Mouse (Mus musculus) CH12.LX (cell line): ENCODE results near the gene Cep89. TPM values are rescaled to one million over a fixed set of nuclear protein-coding genes. Genes with fewer than 3 reads are reported as not detected.
A peak's percentile ranks its signal among the peaks of the same experiment; 100 is the strongest.

Experiments
- DNase-seq: peaks from one replicate; pipeline ENCODE4 v3.0.0-alpha.2; 2013; ENCODE audit errors: extremely low read depth
- H3K27ac ChIP-seq: 2 replicates; pipeline ENCODE4 v1.5.1; 2012; ENCODE audit warnings: low read depth, mild to moderate bottlenecking, control low read depth, moderate library complexity; ENCODE audit not compliant: insufficient read depth
- H3K27me3 ChIP-seq: replicated peaks from 2 replicates; pipeline ENCODE3; 2012; ENCODE audit warnings: inconsistent platforms
- H3K36me3 ChIP-seq, 2 experiments: replicated peaks in 1 of 2; 2 replicates each; pipeline versions ENCODE3 to v1.6.1; 2012; ENCODE audit warnings: inconsistent platforms in 1 of 2, low read length in 1 of 2, mild to moderate bottlenecking in 1 of 2, mixed read lengths in 1 of 2, moderate library complexity in 1 of 2; ENCODE audit not compliant: control insufficient read depth in 1 of 2, insufficient read depth in 1 of 2
- H3K4me1 ChIP-seq, 2 experiments: 2 replicates each; pipeline ENCODE4 v1.6.1; 2012; ENCODE audit warnings: inconsistent platforms in 1 of 2, moderate library complexity in 1 of 2; ENCODE audit not compliant: insufficient read depth in 2 of 2, control insufficient read depth in 1 of 2
- H3K4me2 ChIP-seq: 2 replicates; pipeline ENCODE4 v1.6.1; 2012; ENCODE audit warnings: low read depth, mild to moderate bottlenecking, control low read depth; ENCODE audit not compliant: poor library complexity, insufficient read depth, severe bottlenecking
- H3K4me3 ChIP-seq, 3 experiments: fragments of 150-350 bp in 1 of 3; sonication (generic) in 1 of 3; replicated peaks in 1 of 3; 2 replicates each; pipeline versions ENCODE3 to v1.5.1; 2011 to 2012; ENCODE audit warnings: low read depth in 2 of 3, low read length in 2 of 3, mild to moderate bottlenecking in 2 of 3, moderate library complexity in 2 of 3, control low read depth in 1 of 3, improper control_type of control experiment in 1 of 3, inconsistent platforms in 1 of 3, mixed read lengths in 1 of 3; ENCODE audit not compliant: poor library complexity in 1 of 3
- H3K79me2 ChIP-seq: replicated peaks from 2 replicates; pipeline ENCODE4 v1.6.1; 2012; ENCODE audit warnings: mild to moderate bottlenecking, moderate library complexity; ENCODE audit not compliant: control insufficient read depth, poor library complexity, insufficient read depth, severe bottlenecking; ENCODE audit errors: extremely low read depth
- H3K9ac ChIP-seq: 2 replicates; pipeline ENCODE4 v1.6.1; 2012; ENCODE audit warnings: low read depth, mild to moderate bottlenecking, control low read depth, moderate library complexity; ENCODE audit not compliant: insufficient read depth
- H3K9me3 ChIP-seq: replicated peaks from 2 replicates; pipeline ENCODE3; 2012; ENCODE audit warnings: low read length, inconsistent platforms, mixed read lengths
- BHLHE40 ChIP-seq: IDR thresholded peaks from 2 replicates; pipeline ENCODE4 v1.6.1; 2011; ENCODE audit warnings: mild to moderate bottlenecking, low read depth, low read length, improper control_type of control experiment
- CHD2 ChIP-seq: IDR thresholded peaks from 2 replicates; pipeline ENCODE4 v1.6.1; 2011; ENCODE audit warnings: low read length, improper control_type of control experiment
- CTCF ChIP-seq, 2 experiments: IDR thresholded peaks in 1 of 2; conservative IDR thresholded peaks in 1 of 2; 2 replicates each; pipeline ENCODE4 v1.5.1; 2011 to 2012; ENCODE audit warnings: low read depth in 2 of 2, low read length in 2 of 2, improper control_type of control experiment in 1 of 2, inconsistent platforms in 1 of 2, mild to moderate bottlenecking in 1 of 2, moderate library complexity in 1 of 2
- E2F4 ChIP-seq: IDR thresholded peaks from 2 replicates; pipeline ENCODE4 v1.6.1; 2011; ENCODE audit warnings: low read depth, low read length, improper control_type of control experiment; ENCODE audit not compliant: insufficient replicate concordance
- ETS1 ChIP-seq: conservative IDR thresholded peaks from 2 replicates; pipeline ENCODE4 v1.6.1; 2012; ENCODE audit warnings: low read depth, mild to moderate bottlenecking, inconsistent platforms, low read length, improper control_type of control experiment, moderate library complexity
- GABPA ChIP-seq: IDR thresholded peaks from 2 replicates; pipeline ENCODE4 v1.6.1; 2012; ENCODE audit warnings: low read depth, low read length, improper control_type of control experiment, inconsistent platforms; ENCODE audit not compliant: insufficient replicate concordance
- HCFC1 ChIP-seq: IDR thresholded peaks from 2 replicates; pipeline ENCODE4 v1.6.1; 2012; ENCODE audit warnings: low read depth, mild to moderate bottlenecking, inconsistent platforms, low read length, improper control_type of control experiment
- JUN ChIP-seq: IDR thresholded peaks from 2 replicates; pipeline ENCODE4 v1.6.1; 2011; ENCODE audit warnings: low read depth, mild to moderate bottlenecking, low read length, improper control_type of control experiment, moderate library complexity; ENCODE audit not compliant: insufficient read depth
- KAT2A ChIP-seq: IDR thresholded peaks from 2 replicates; pipeline ENCODE4 v1.6.1; 2012; ENCODE audit warnings: low read length, improper control_type of control experiment, inconsistent platforms; ENCODE audit not compliant: insufficient replicate concordance
- MAFK ChIP-seq: IDR thresholded peaks from 2 replicates; pipeline ENCODE4 v1.6.1; 2011; ENCODE audit warnings: low read length, improper control_type of control experiment; ENCODE audit not compliant: insufficient replicate concordance
- MAZ ChIP-seq: IDR thresholded peaks from 2 replicates; pipeline ENCODE4 v1.6.1; 2012; ENCODE audit warnings: low read depth, mild to moderate bottlenecking, inconsistent platforms, low read length, improper control_type of control experiment, moderate library complexity
- MXI1 ChIP-seq: IDR thresholded peaks from 2 replicates; pipeline ENCODE4 v1.6.1; 2011; ENCODE audit warnings: mild to moderate bottlenecking, low read depth, low read length, improper control_type of control experiment
- NELFE ChIP-seq: IDR thresholded peaks from 2 replicates; pipeline ENCODE4 v1.6.1; 2011; ENCODE audit warnings: low read depth, low read length, improper control_type of control experiment
- POLR2A ChIP-seq: IDR thresholded peaks from 2 replicates; pipeline ENCODE4 v1.6.1; 2011; ENCODE audit warnings: low read depth, mild to moderate bottlenecking, improper control_type of control experiment, low read length
- POLR2AphosphoS2 ChIP-seq: IDR thresholded peaks from 2 replicates; pipeline ENCODE4 v1.6.1; 2011; ENCODE audit warnings: low read depth, low read length, improper control_type of control experiment
- SIN3A ChIP-seq: IDR thresholded peaks from 2 replicates; pipeline ENCODE4 v1.6.1; 2012; ENCODE audit warnings: low read length, improper control_type of control experiment, inconsistent platforms
- TCF12 ChIP-seq: IDR thresholded peaks from 2 replicates; pipeline ENCODE4 v1.6.1; 2014; ENCODE audit warnings: low read depth, mild to moderate bottlenecking, inconsistent platforms, low read length, improper control_type of control experiment
- USF1 ChIP-seq: IDR thresholded peaks from 2 replicates; pipeline ENCODE4 v1.6.1; 2014; ENCODE audit warnings: low read depth, mild to moderate bottlenecking, inconsistent platforms, low read length, improper control_type of control experiment
- USF2 ChIP-seq: conservative IDR thresholded peaks from 2 replicates; pipeline ENCODE4 v1.6.1; 2011; ENCODE audit warnings: low read depth, low read length, improper control_type of control experiment
- ZC3H11A ChIP-seq: IDR thresholded peaks from 2 replicates; pipeline ENCODE4 v1.6.1; 2012; ENCODE audit warnings: low read depth, mild to moderate bottlenecking, inconsistent platforms, low read length, improper control_type of control experiment
- ZKSCAN1 ChIP-seq: IDR thresholded peaks from 2 replicates; pipeline ENCODE4 v1.6.1; 2012; ENCODE audit warnings: low read depth, inconsistent platforms, low read length, improper control_type of control experiment, borderline replicate concordance
- dilution Hi-C: fragments of 300-500 bp; cut with MboI; formaldehyde crosslinking; loops from 2 replicates; pipeline ENCODE4 v1.14.3; 2020; ENCODE audit warnings: low sequenced_read_pairs; ENCODE audit not compliant: extremely low pct_unique_long_range_greater_than_20kb, extremely low pct_ligation_motif_present
- in situ Hi-C: fragments of 300-500 bp; cut with MboI; formaldehyde crosslinking; loops from 3 replicates; pipeline ENCODE4 v1.14.3; 2019; ENCODE audit warnings: low sequenced_read_pairs, low pct_ligation_motif_present, low pct_unique_long_range_greater_than_20kb, mixed read lengths
- polyA plus RNA-seq: library from polyadenylated mRNA; unstranded; fragments of >175 nt; gene quantifications from 2 replicates; pipeline ENCODE4 v1.2.1, GENCODE M21; 2012; ENCODE audit warnings: low read depth; ENCODE audit not compliant: insufficient read length
- total RNA-seq, 2 experiments: library from RNA; depleted of rRNA; stranded (reverse); fragments of 300-350 nt in 1 of 2; fragments of >200 nt in 1 of 2; gene quantifications; 2 replicates each; pipeline ENCODE4 v1.2.3; 2012 to 2014

Cep89 gene
- total and polyA plus RNA-seq, 3 experiments: 5.2 to 25.4 (median 12.6) TPM

DNA sequence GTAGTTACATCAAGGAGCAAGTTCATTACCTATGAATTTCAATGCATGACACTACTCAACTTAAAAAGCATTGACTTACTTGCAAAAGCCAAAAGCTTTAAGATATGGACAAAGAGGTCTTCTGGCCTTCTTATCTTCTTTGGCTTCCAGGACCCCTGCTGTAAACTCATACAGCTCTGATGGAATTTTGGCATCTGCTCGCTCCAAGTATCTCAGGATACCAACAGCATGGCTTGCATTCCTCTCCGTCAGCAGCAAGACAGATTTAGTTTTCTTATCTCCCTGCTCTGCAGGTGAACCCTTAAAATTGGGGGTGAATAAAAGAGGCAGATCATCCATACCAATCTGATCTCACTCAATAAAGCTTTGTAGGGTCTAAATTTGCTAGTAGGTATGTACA is 88.3 kb downstream of the Cep89 start:
- H3K27me3 ChIP-seq: no peaks in the 10 kb centered on the region
- H3K4me2 ChIP-seq: no peak overlapping the region
- H3K79me2 ChIP-seq: no peaks in the 10 kb centered on the region
- in situ Hi-C loops (no loop called here), dilution Hi-C loops (no loop called here)
- no peak overlapping the region for H3K4me3 ChIP-seq
- H3K27ac ChIP-seq: no peak overlapping the region
- DNase-seq: no peak
- H3K9ac ChIP-seq: no peak overlapping the region
- H3K36me3 ChIP-seq: no peaks in the 10 kb centered on the region
- H3K4me1 ChIP-seq: peaks cover 0 to 2% of the 10 kb centered on the region in 2 experiments; a peak in 1 of 4 replicates
- H3K9me3 ChIP-seq: no peaks in the 10 kb centered on the region
- no peak for TF ChIP-seq MXI1
- no peak for TF ChIP-seq USF1
- TF ChIP-seq MAFK: no peak
- no peak for TF ChIP-seq USF2
- TF ChIP-seq ETS1: no peak
- TF ChIP-seq SIN3A: no peak
- no peak for TF ChIP-seq E2F4
- no peak for TF ChIP-seq POLR2A
- TF ChIP-seq ZKSCAN1: no peak
- no peak for TF ChIP-seq HCFC1
- no peak for TF ChIP-seq ZC3H11A
- no peak for TF ChIP-seq CHD2
- TF ChIP-seq TCF12: no peak
- no peak for TF ChIP-seq CTCF (conservative IDR thresholded peaks at IDR 0.05 in 1 of 2, IDR thresholded peaks at IDR 0.05 in 1 of 2; ENCODE audit: low read depth in 2 of 2, low read length in 2 of 2)
- no peak for TF ChIP-seq BHLHE40
- TF ChIP-seq MAZ: no peak
- TF ChIP-seq NELFE: no peak
- TF ChIP-seq GABPA: no peak
- no peak for TF ChIP-seq JUN
- TF ChIP-seq POLR2AphosphoS2: no peak

DNA sequence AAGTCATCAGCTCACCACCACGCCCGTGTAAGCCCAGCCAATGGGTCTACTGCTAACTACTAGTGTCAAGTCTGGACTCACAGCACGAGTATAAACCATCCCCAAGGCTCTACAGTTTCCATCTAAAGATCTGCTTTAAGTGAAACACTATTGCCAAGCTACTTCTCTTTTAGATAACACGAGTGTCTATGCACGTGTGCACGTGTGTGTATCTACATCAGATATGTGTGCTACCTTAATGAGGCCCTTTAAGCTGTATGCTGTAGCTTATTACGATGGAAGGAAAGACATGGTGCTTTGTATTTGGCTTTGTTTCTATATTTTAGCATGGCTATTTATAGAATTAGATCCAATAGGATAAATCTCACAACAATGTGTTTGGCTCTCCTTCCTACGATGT is 89.7 kb downstream of the Cep89 start:
- in situ Hi-C loops (no loop called here), dilution Hi-C loops (no loop called here)
- Histone ChIP-seq H3K4me3 (no peak overlapping the region), H3K27ac (no peak overlapping the region), H3K9me3 (no peaks in the 10 kb centered on the region), H3K79me2 (no peaks in the 10 kb centered on the region), H3K27me3 (no peaks in the 10 kb centered on the region), H3K36me3 (no peaks in the 10 kb centered on the region), H3K4me1 (peaks cover 0 to 2% of the 10 kb centered on the region in 2 experiments; a peak in 1 of 4 replicates), H3K4me2 (0 out of 2 replicates have a peak overlapping the region, but pooled peaks have one; percentile 1), H3K9ac (no peak overlapping the region)
- no peak for DNase-seq
- TF ChIP-seq TCF12 (no peak), BHLHE40 (peak; percentile 34; the same call in 1 of the 2 replicates), KAT2A (no peak)

Other genes starting within 250 kb of the Cep89 start
- gene Slc7a10, start 210.7 kb upstream of the Cep89 start, total RNA-seq (2012; rRNA removed): not detected in 2 replicates
- gene Slc7a10, start 210.7 kb upstream of the Cep89 start, total RNA-seq (2014; rRNA removed): not detected in 2 replicates
- not detected in 2 replicates for gene Slc7a10, start 210.7 kb upstream of the Cep89 start, polyA plus RNA-seq
- gene Lrp3, start 181.5 kb upstream of the Cep89 start, total RNA-seq (2012; rRNA removed): not detected in 2 replicates
- gene Lrp3, start 181.5 kb upstream of the Cep89 start, total RNA-seq (2014; rRNA removed): not detected in 2 replicates
- gene Lrp3, start 181.5 kb upstream of the Cep89 start, polyA plus RNA-seq: not detected in 2 replicates
- 6.9 and 7.9 TPM in 2 replicates for gene Gpatch1, start 78.6 kb upstream of the Cep89 start, total RNA-seq (2012; rRNA removed)
- 4.2 and 4.3 TPM in 2 replicates for gene Gpatch1, start 78.6 kb upstream of the Cep89 start, total RNA-seq (2014; rRNA removed)
- 13.8 and 14.2 TPM in 2 replicates for gene Gpatch1, start 78.6 kb upstream of the Cep89 start, polyA plus RNA-seq
- 0.13 and 0.25 TPM in 2 replicates for gene Rhpn2, start 62.9 kb upstream of the Cep89 start, total RNA-seq (2012; rRNA removed)
- 0.14 and 0.17 TPM in 2 replicates for gene Rhpn2, start 62.9 kb upstream of the Cep89 start, total RNA-seq (2014; rRNA removed)
- gene Rhpn2, start 62.9 kb upstream of the Cep89 start, polyA plus RNA-seq: 0.34 and 0.63 TPM in 2 replicates
- 17.6 and 24.1 TPM in 2 replicates for gene Faap24, start 199 bp upstream of the Cep89 start, total RNA-seq (2012; rRNA removed)
- 20.2 and 23.1 TPM in 2 replicates for gene Faap24, start 199 bp upstream of the Cep89 start, total RNA-seq (2014; rRNA removed)
- gene Faap24, start 199 bp upstream of the Cep89 start, polyA plus RNA-seq: 50.7 and 55.1 TPM in 2 replicates
- not detected in 2 replicates for gene Slc7a9, start 51.8 kb downstream of the Cep89 start, total RNA-seq (2012; rRNA removed)
- not detected in 2 replicates for gene Slc7a9, start 51.8 kb downstream of the Cep89 start, total RNA-seq (2014; rRNA removed)
- gene Slc7a9, start 51.8 kb downstream of the Cep89 start, polyA plus RNA-seq: not detected in 2 replicates
- 0.08 TPM in 1 of 2 replicates, not detected in the other for gene Tdrd12, start 140.7 kb downstream of the Cep89 start, total RNA-seq (2012; rRNA removed)
- gene Tdrd12, start 140.7 kb downstream of the Cep89 start, total RNA-seq (2014; rRNA removed): 0.21 TPM in 1 of 2 replicates, not detected in the other
- gene Tdrd12, start 140.7 kb downstream of the Cep89 start, polyA plus RNA-seq: 0.19 and 0.42 TPM in 2 replicates
- 29.8 and 35.9 TPM in 2 replicates for gene Nudt19, start 159.3 kb downstream of the Cep89 start, total RNA-seq (2012; rRNA removed)
- 128 and 130 TPM in 2 replicates for gene Nudt19, start 159.3 kb downstream of the Cep89 start, total RNA-seq (2014; rRNA removed)
- 42.7 and 58.0 TPM in 2 replicates for gene Nudt19, start 159.3 kb downstream of the Cep89 start, polyA plus RNA-seq
- 0.17 and 0.21 TPM in 2 replicates for gene Rgs9bp, start 188.5 kb downstream of the Cep89 start, total RNA-seq (2012; rRNA removed)
- 0.05 and 0.11 TPM in 2 replicates for gene Rgs9bp, start 188.5 kb downstream of the Cep89 start, total RNA-seq (2014; rRNA removed)
- gene Rgs9bp, start 188.5 kb downstream of the Cep89 start, polyA plus RNA-seq: 0.04 and 0.06 TPM in 2 replicates
- 44.4 and 49.1 TPM in 2 replicates for gene Ankrd27, start 189.2 kb downstream of the Cep89 start, total RNA-seq (2012; rRNA removed)
- gene Ankrd27, start 189.2 kb downstream of the Cep89 start, total RNA-seq (2014; rRNA removed): 33.4 and 39.0 TPM in 2 replicates
- 38.6 and 39.7 TPM in 2 replicates for gene Ankrd27, start 189.2 kb downstream of the Cep89 start, polyA plus RNA-seq